Mouse (Mus musculus): ENCODE measurements around the gene A530032D15Rik. TPM values are rescaled to one million over a fixed set of nuclear protein-coding genes. Genes with fewer than 3 reads are reported as not detected.

Gene A530032D15Rik
- polyA plus RNA-seq, 1 experiment from 2014 or later: not detected

Other genes with a start within 250 kb of the A530032D15Rik start
- gene Slc16a14, start 174.7 kb downstream of the A530032D15Rik start, polyA plus RNA-seq (2016; fragmentation: Nextera tagmentation; extraction: Ambion mirVana): 0.11 and 0.16 TPM in 2 replicates
- gene Gm10553, start 9.7 kb downstream of the A530032D15Rik start, polyA plus RNA-seq (2016; fragmentation: Nextera tagmentation; extraction: Ambion mirVana): not detected in 2 replicates
- not detected in 2 replicates for gene C130026I21Rik, start 160.7 kb upstream of the A530032D15Rik start, polyA plus RNA-seq (2016; fragmentation: Nextera tagmentation; extraction: Ambion mirVana)

Data from limb, embryonic 10.5 days (tissue).